Mouse (Mus musculus) Patski (cell line): ENCODE data around the gene Zfp963. TPM values are rescaled to one million over a fixed set of nuclear protein-coding genes. Genes with fewer than 3 reads are reported as not detected.

ENCODE experiments used
- ATAC-seq: fragments of 100-300 bp; one replicate; pipeline ENCODE4 v1.8.0; 2021
- CTCF ChIA-PET: fragments of 350-600 bp; sonication (Branson Sonifier 250); formaldehyde crosslinking; loops from one replicate; lab custom pipeline; 2022; ENCODE audit warnings: inconsistent platforms; lab: Charles Lee
- POLR2A ChIA-PET: fragments of 350-600 bp; sonication (Branson Sonifier 250); formaldehyde crosslinking; loops from one replicate; lab custom pipeline; 2022; ENCODE audit warnings: antibody characterized with exemption, inconsistent platforms; lab: Charles Lee
- DNase-seq: peaks from one replicate; pipeline ENCODE4 v3.0.0-alpha.2; 2011; ENCODE audit warnings: low read depth, low spot score
- H3K27me3 ChIP-seq: fragments of 371-371 bp; one replicate; pipeline ENCODE4 v1.5.1; 2021
- CTCF ChIP-seq: fragments of 100-300 bp; IDR thresholded peaks from one replicate; pipeline ENCODE4 v1.5.1; 2021
- in situ Hi-C: fragments of 300-500 bp; cut with MboI; formaldehyde crosslinking; loops from 3 replicates; pipeline ENCODE4 v1.11.1; 2018; ENCODE audit warnings: low pct_unique_long_range_greater_than_20kb, mixed read lengths
- polyA plus RNA-seq: library from polyadenylated mRNA; unstranded; gene quantifications from one replicate; pipeline ENCODE4 v1.2.3, GENCODE M21; 2021

Gene Zfp963
- 3.6 TPM for polyA plus RNA-seq

- ChIA-PET CTCF (interaction anchor here (0.7 to 1.2 kb wide), 3 partner anchors 9 to 125 kb away, joined by 3 to 5 read pairs (median 4); partner anchors contain the start of gene Zfp868), POLR2A (interaction anchor here (0.7 to 1.4 kb wide), 3 partner anchors 32 to 41 kb away, joined by 3 to 9 read pairs (median 4); partner anchors contain the start of genes Atp13a1 and Zfp866)
- peak; percentile 100 for ATAC-seq
- TF ChIP-seq CTCF, result no peak
- in situ Hi-C loops, result no loop called here
- DNase-seq, result peak; percentile 64
- H3K27me3 ChIP-seq, result no peaks in the 10 kb centered on the region
These were observed at the start of gene Zfp963 for GRCm38 (mm10) chr8:69749544-69750454. Gene Zfp963 (minus strand): TSS chr8:69749970.

- ChIA-PET POLR2A (no interaction called here), CTCF (no interaction called here)
- DNase-seq (no peak), ATAC-seq (no peak)
- in situ Hi-C loops, result no loop called here
- no peaks in the 10 kb centered on the region for H3K27me3 ChIP-seq
- TF ChIP-seq CTCF, result no peak
These were observed 49.5 kb upstream of the Zfp963 start for GRCm38 (mm10) chr8:69799261-69799660.

GRCm38 (mm10) chr8:69797661-69798060, 47.9 kb upstream of the Zfp963 start:
- CTCF ChIA-PET, result no interaction called here
- POLR2A ChIA-PET, result no interaction called here
- DNase-seq (no peak), ATAC-seq (no peak)
- in situ Hi-C loops, result no loop called here
- no peaks in the 10 kb centered on the region for H3K27me3 ChIP-seq
- TF ChIP-seq CTCF, result no peak

- no peaks in the 10 kb centered on the region for H3K27me3 ChIP-seq
- TF ChIP-seq CTCF, result no peak
- no peak for ATAC-seq
- ChIA-PET CTCF (interaction anchor here (1.3 to 1.5 kb wide), 3 partner anchors 16 to 172 kb away, joined by 3 to 5 read pairs (median 4); partner anchors contain the start of gene Zfp868), POLR2A (no interaction called here)
- DNase-seq, result no peak
- in situ Hi-C loops, result no loop called here
These were observed 47.1 kb upstream of the Zfp963 start for GRCm38 (mm10) chr8:69796721-69797345.

- no peak for ATAC-seq
- in situ Hi-C loops, result loop anchor here (5.0 kb wide), 1 partner anchor 168 kb away; the partner anchor contains the start of gene Zfp868
- TF ChIP-seq CTCF, result no peak
- POLR2A ChIA-PET, result no interaction called here
- CTCF ChIA-PET, result interaction anchor here (1.0 to 2.6 kb wide), 2 partner anchors 24 to 170 kb away, joined by 4 to 10 read pairs; partner anchors contain the start of gene Zfp868
- DNase-seq, result no peak
- no peaks in the 10 kb centered on the region for H3K27me3 ChIP-seq
These were observed 45.1 kb upstream of the Zfp963 start for GRCm38 (mm10) chr8:69794901-69795300.

GRCm38 (mm10) chr8:69794096-69794495, 44.3 kb upstream of the Zfp963 start:
- CTCF ChIA-PET, result interaction anchor here (2.6 kb wide), 1 partner anchor 169 kb away, joined by 10 read pairs; the partner anchor contains the start of gene Zfp868

GRCm38 (mm10) chr8:69793666-69794065, 43.9 kb upstream of the Zfp963 start:
- no peaks in the 10 kb centered on the region for H3K27me3 ChIP-seq
- in situ Hi-C loops, result loop anchor here (5.0 kb wide), 1 partner anchor 166 kb away; the partner anchor contains the start of gene Zfp868
- TF ChIP-seq CTCF, result no peak
- CTCF ChIA-PET, result interaction anchor here (1.0 to 2.6 kb wide), 2 partner anchors 35 to 168 kb away, joined by 4 to 10 read pairs; partner anchors contain the start of gene Zfp868
- POLR2A ChIA-PET, result interaction anchor here (0.8 kb wide), 1 partner anchor 15 kb away, joined by 4 read pairs; the partner anchor contains the start of gene Gmip
- ATAC-seq, result no peak
- no peak for DNase-seq

More at GRCm38 (mm10) chr8:69794096-69794495, 44.3 kb upstream of the Zfp963 start:
- H3K27me3 ChIP-seq, result no peaks in the 10 kb centered on the region
- POLR2A ChIA-PET, result interaction anchor here (0.8 kb wide), 1 partner anchor 14 kb away, joined by 4 read pairs; the partner anchor contains the start of gene Gmip
- TF ChIP-seq CTCF, result no peak
- DNase-seq (no peak), ATAC-seq (no peak)
- in situ Hi-C loops, result loop anchor here (5.0 kb wide), 1 partner anchor 167 kb away; the partner anchor contains the start of gene Zfp868

- in situ Hi-C loops, result loop anchor here (5.0 kb wide), 1 partner anchor 164 kb away; the partner anchor contains the start of gene Zfp868
- ChIA-PET CTCF (interaction anchor here (0.9 kb wide), 1 partner anchor 15 kb away, joined by 3 read pairs; no protein-coding TSS in a partner anchor), POLR2A (interaction anchor here (2.7 kb wide), 1 partner anchor 42 kb away, joined by 9 read pairs; the partner anchor contains the start of gene Zfp963)
- peak; percentile 41 for ATAC-seq
- no peak for TF ChIP-seq CTCF
- H3K27me3 ChIP-seq, result no peaks in the 10 kb centered on the region
- DNase-seq, result no peak
These were observed 41.8 kb upstream of the Zfp963 start for GRCm38 (mm10) chr8:69791415-69792068.

GRCm38 (mm10) chr8:69790773-69791367, 41.1 kb upstream of the Zfp963 start, which contains the start of the genes Atp13a1 and Zfp866:
Gene Atp13a1 (plus strand): TSS chr8:69791163.
Gene Zfp866 (minus strand): TSS chr8:69791178.
- in situ Hi-C loops, result loop anchor here (5.0 kb wide), 1 partner anchor 164 kb away; the partner anchor contains the start of gene Zfp868
- no peaks in the 10 kb centered on the region for H3K27me3 ChIP-seq
- ChIA-PET POLR2A (interaction anchor here (0.5 to 2.7 kb wide), 5 partner anchors 10 to 41 kb away, joined by 3 to 9 read pairs (median 3); partner anchors contain the start of gene Zfp963), CTCF (no interaction called here)
- TF ChIP-seq CTCF, result no peak
- peak; percentile 55 for DNase-seq
- ATAC-seq, result peak; percentile 93
